Mouse (Mus musculus) thymus, postnatal 4 days (tissue): Measurements from ENCODE around the gene Plekhn1.

Experiments used
- DNase-seq: peaks from one replicate; pipeline ENCODE4 v3.0.0; 2021

The Plekhn1 gene

GRCm38 (mm10) chr4:156213134-156213533 lies 21.5 kb downstream of the Plekhn1 start:
- DNase-seq = no peak

GRCm38 (mm10) chr4:156209963-156210635 lies 24.6 kb downstream of the Plekhn1 start:
- no peak for DNase-seq

- no peak for DNase-seq
Measured at GRCm38 (mm10) chr4:156208872-156209271, 25.8 kb downstream of the Plekhn1 start.

GRCm38 (mm10) chr4:156203413-156204131 lies 31.1 kb downstream of the Plekhn1 start:
- peak; percentile 56 for DNase-seq

- DNase-seq = peak; percentile 83
Measured at GRCm38 (mm10) chr4:156203001-156203412, 31.6 kb downstream of the Plekhn1 start, which contains the start of gene AW011738. TSS of gene AW011738 (plus strand) at chr4:156203304.

GRCm38 (mm10) chr4:156202462-156202893 lies 32.2 kb downstream of the Plekhn1 start:
- no peak for DNase-seq

GRCm38 (mm10) chr4:156200623-156201475 lies 33.8 kb downstream of the Plekhn1 start, which contains the start of gene Isg15:
TSS of gene Isg15 (minus strand) at chr4:156200818.
- DNase-seq = no peak

- DNase-seq = peak; percentile 75
Measured at GRCm38 (mm10) chr4:156197829-156198205, 36.8 kb downstream of the Plekhn1 start.

- peak; percentile 73 for DNase-seq
Measured at GRCm38 (mm10) chr4:156197131-156197828, 37.4 kb downstream of the Plekhn1 start, which contains the start of gene Agrn. TSS of gene Agrn (minus strand) at chr4:156197488.

GRCm38 (mm10) chr4:156195927-156196870 lies 38.5 kb downstream of the Plekhn1 start:
- DNase-seq = peak; percentile 33

- no peak for DNase-seq
Measured at GRCm38 (mm10) chr4:156194346-156194745, 40.3 kb downstream of the Plekhn1 start.

GRCm38 (mm10) chr4:156193906-156194305 lies 40.8 kb downstream of the Plekhn1 start:
- no peak for DNase-seq

- no peak for DNase-seq
Measured at GRCm38 (mm10) chr4:156193200-156193590, 41.5 kb downstream of the Plekhn1 start.

GRCm38 (mm10) chr4:156192421-156193199 lies 42.0 kb downstream of the Plekhn1 start:
- no peak for DNase-seq

GRCm38 (mm10) chr4:156188811-156189323 lies 45.8 kb downstream of the Plekhn1 start:
- DNase-seq = no peak

- DNase-seq = no peak
Measured at GRCm38 (mm10) chr4:156188162-156188810, 46.4 kb downstream of the Plekhn1 start.

GRCm38 (mm10) chr4:156185950-156186850 lies 48.5 kb downstream of the Plekhn1 start:
- DNase-seq = peak; percentile 38

GRCm38 (mm10) chr4:156185456-156185949 lies 49.2 kb downstream of the Plekhn1 start:
- no peak for DNase-seq
